Mouse (Mus musculus) cortical plate, adult 2 months (tissue): Measurements from ENCODE around the gene Disp1.

Experiments
- CTCF ChIP-seq: fragments of 200-500 bp; IDR thresholded peaks from 2 replicates; pipeline ENCODE4 v1.5.1; 2011; ENCODE audit warnings: mild to moderate bottlenecking, control low read depth, low read length; ENCODE audit not compliant: insufficient read depth; ENCODE audit errors: extremely low read depth
- POLR2A ChIP-seq: fragments of 200-500 bp; IDR thresholded peaks from 2 replicates; pipeline ENCODE4 v1.6.1; 2011; ENCODE audit warnings: mild to moderate bottlenecking, low read length, control low read depth; ENCODE audit not compliant: insufficient read depth; ENCODE audit errors: extremely low read depth

GRCm38 (mm10) chr1:183243293-183243692 is 22.0 kb upstream of the Disp1 start:
- TF ChIP-seq CTCF (no peak), POLR2A (no peak)
